Mouse (Mus musculus) MEL (cell line): ENCODE results near the gene Arhgef39. TPM values are rescaled to one million over a fixed set of nuclear protein-coding genes. Genes with fewer than 3 reads are reported as not detected.

Source experiments
- DNase-seq: peaks from one replicate; pipeline ENCODE4 v3.0.0; 2011; ENCODE audit warnings: low read depth, low spot score
- H3K27ac ChIP-seq: 2 replicates; pipeline ENCODE4 v1.5.1; 2012; ENCODE audit warnings: low read depth, mild to moderate bottlenecking, control low read depth, low read length, moderate library complexity; ENCODE audit not compliant: control insufficient read depth
- H3K27me3 ChIP-seq, 2 experiments: fragments of 150-350 bp in 1 of 2; sonication (generic) in 1 of 2; 2 replicates each; pipeline ENCODE4 v1.6.1; 2012; ENCODE audit warnings: low read length in 2 of 2, mild to moderate bottlenecking in 2 of 2, improper control_type of control experiment in 1 of 2, moderate library complexity in 1 of 2; ENCODE audit not compliant: insufficient read depth in 2 of 2, control insufficient read depth in 1 of 2
- H3K36me3 ChIP-seq, 2 experiments: 2 replicates each; pipeline ENCODE4 v1.6.1; 2012 to 2014; ENCODE audit warnings: low read length in 2 of 2, improper control_type of control experiment in 1 of 2, inconsistent platforms in 1 of 2, mild to moderate bottlenecking in 1 of 2; ENCODE audit not compliant: insufficient read depth in 2 of 2, control insufficient read depth in 1 of 2
- H3K4me1 ChIP-seq, 2 experiments: fragments of 150-350 bp in 1 of 2; sonication (generic) in 1 of 2; 2 replicates each; pipeline ENCODE4 v1.6.1; 2012; ENCODE audit warnings: low read length in 2 of 2, improper control_type of control experiment in 1 of 2, mild to moderate bottlenecking in 1 of 2; ENCODE audit not compliant: insufficient read depth in 2 of 2, control insufficient read depth in 1 of 2
- H3K4me3 ChIP-seq, 2 experiments: fragments of 150-350 bp in 1 of 2; sonication (generic) in 1 of 2; 2 replicates each; pipeline ENCODE4 v1.5.1; 2012; ENCODE audit warnings: low read depth in 2 of 2, low read length in 2 of 2, mild to moderate bottlenecking in 2 of 2, moderate library complexity in 2 of 2, control low read depth in 1 of 2, improper control_type of control experiment in 1 of 2; ENCODE audit not compliant: control insufficient read depth in 1 of 2, insufficient read depth in 1 of 2
- H3K79me2 ChIP-seq: 2 replicates; pipeline ENCODE4 v1.6.1; 2012; ENCODE audit warnings: mild to moderate bottlenecking, low read length, moderate library complexity; ENCODE audit not compliant: control insufficient read depth, poor library complexity, insufficient read depth
- H3K9ac ChIP-seq: 2 replicates; pipeline ENCODE4 v1.6.1; 2012; ENCODE audit warnings: low read depth, mild to moderate bottlenecking, control low read depth, low read length, moderate library complexity; ENCODE audit not compliant: control insufficient read depth, poor library complexity, severe bottlenecking
- H3K9me3 ChIP-seq: fragments of 150-350 bp; sonication (generic); replicated peaks from 2 replicates; pipeline ENCODE4 v1.6.1; 2012; ENCODE audit warnings: mild to moderate bottlenecking, low read length, improper control_type of control experiment, moderate library complexity; ENCODE audit not compliant: insufficient read depth
- BHLHE40 ChIP-seq: IDR thresholded peaks from 2 replicates; pipeline ENCODE4 v1.6.1; 2012; ENCODE audit warnings: low read depth, mild to moderate bottlenecking, inconsistent platforms, low read length, improper control_type of control experiment, borderline replicate concordance
- CHD2 ChIP-seq: IDR thresholded peaks from 2 replicates; pipeline ENCODE4 v1.6.1; 2011; ENCODE audit warnings: low read length, improper control_type of control experiment
- E2F4 ChIP-seq: IDR thresholded peaks from 2 replicates; pipeline ENCODE4 v1.6.1; 2011; ENCODE audit warnings: low read depth, low read length, improper control_type of control experiment, borderline replicate concordance
- ETS1 ChIP-seq: IDR thresholded peaks from 2 replicates; pipeline ENCODE4 v1.6.1; 2012; ENCODE audit warnings: low read depth, mild to moderate bottlenecking, inconsistent platforms, low read length, improper control_type of control experiment, moderate library complexity
- GABPA ChIP-seq: IDR thresholded peaks from 2 replicates; pipeline ENCODE4 v1.6.1; 2012; ENCODE audit warnings: low read depth, mild to moderate bottlenecking, inconsistent platforms, low read length, improper control_type of control experiment, moderate library complexity
- GATA1 ChIP-seq: IDR thresholded peaks from 2 replicates; pipeline ENCODE4 v1.6.1; 2011; ENCODE audit warnings: low read depth, low read length, improper control_type of control experiment
- HCFC1 ChIP-seq: IDR thresholded peaks from 2 replicates; pipeline ENCODE4 v1.6.1; 2012; ENCODE audit warnings: low read depth, mild to moderate bottlenecking, inconsistent platforms, low read length, improper control_type of control experiment, moderate library complexity
- JUND ChIP-seq: IDR thresholded peaks from 2 replicates; pipeline ENCODE4 v1.6.1; 2011; ENCODE audit warnings: low read depth, mild to moderate bottlenecking, improper control_type of control experiment, low read length
- MAFK ChIP-seq: IDR thresholded peaks from 2 replicates; pipeline ENCODE4 v1.6.1; 2011; ENCODE audit warnings: low read depth, mild to moderate bottlenecking, low read length, improper control_type of control experiment, borderline replicate concordance
- MEF2A ChIP-seq: IDR thresholded peaks from 2 replicates; pipeline ENCODE4 v1.6.1; 2014; ENCODE audit warnings: low read depth, mild to moderate bottlenecking, inconsistent platforms, low read length, improper control_type of control experiment; ENCODE audit not compliant: poor library complexity, insufficient replicate concordance, severe bottlenecking; ENCODE audit errors: extremely low read depth
- MXI1 ChIP-seq: IDR thresholded peaks from 2 replicates; pipeline ENCODE4 v1.6.1; 2011; ENCODE audit warnings: mild to moderate bottlenecking, low read depth, low read length, improper control_type of control experiment
- MYC ChIP-seq: IDR thresholded peaks from 2 replicates; pipeline ENCODE4 v1.6.1; 2011; ENCODE audit warnings: low read depth, mild to moderate bottlenecking, low read length, improper control_type of control experiment, moderate library complexity
- NRF1 ChIP-seq: IDR thresholded peaks from 2 replicates; pipeline ENCODE4 v1.6.1; 2014; ENCODE audit warnings: low read depth, mild to moderate bottlenecking, inconsistent platforms, low read length, improper control_type of control experiment, moderate library complexity; ENCODE audit not compliant: poor library complexity, insufficient read depth, severe bottlenecking
- POLR2A ChIP-seq, 2 experiments: IDR thresholded peaks; 2 replicates each; pipeline ENCODE4 v1.6.1; 2011 to 2012; ENCODE audit warnings: low read length in 2 of 2, mild to moderate bottlenecking in 2 of 2, control low read depth in 1 of 2, improper control_type of control experiment in 1 of 2, low read depth in 1 of 2, moderate library complexity in 1 of 2; ENCODE audit not compliant: control insufficient read depth in 1 of 2, insufficient read depth in 1 of 2, poor library complexity in 1 of 2
- POLR2AphosphoS2 ChIP-seq: IDR thresholded peaks from 2 replicates; pipeline ENCODE4 v1.6.1; 2011; ENCODE audit warnings: low read length, improper control_type of control experiment
- POLR2AphosphoS5 ChIP-seq: IDR thresholded peaks from 2 replicates; pipeline ENCODE4 v1.6.1; 2012; ENCODE audit warnings: low read depth, borderline replicate concordance, mild to moderate bottlenecking, inconsistent platforms, low read length, moderate library complexity, mixed read lengths
- RCOR1 ChIP-seq: IDR thresholded peaks from 2 replicates; pipeline ENCODE4 v1.6.1; 2012; ENCODE audit warnings: low read depth, mild to moderate bottlenecking, inconsistent platforms, low read length, improper control_type of control experiment
- SIN3A ChIP-seq: IDR thresholded peaks from 2 replicates; pipeline ENCODE4 v1.6.1; 2012; ENCODE audit warnings: low read length, improper control_type of control experiment, inconsistent platforms
- SMC3 ChIP-seq: IDR thresholded peaks from 2 replicates; pipeline ENCODE4 v1.6.1; 2011; ENCODE audit warnings: low read depth, low read length, improper control_type of control experiment
- polyA plus RNA-seq, 2 experiments: library from polyadenylated mRNA; stranded (reverse) in 1 of 2; unstranded in 1 of 2; fragments of >175 nt in 1 of 2; fragments of >200 nt in 1 of 2; gene quantifications; 2 replicates each; pipeline versions ENCODE4 v1.2.1 to v1.2.4; 2012; ENCODE audit warnings: low replicate concordance in 2 of 2, low read depth in 1 of 2; ENCODE audit not compliant: insufficient read length in 2 of 2, insufficient read depth in 1 of 2, missing spikeins in 1 of 2
- total RNA-seq: library from RNA; depleted of rRNA; stranded (reverse); fragments of 300-350 nt; gene quantifications from 2 replicates; pipeline ENCODE4 v1.2.3, GENCODE M21; 2012

The Arhgef39 gene
- total and polyA plus RNA-seq, 3 experiments: 26.3 to 56.7 TPM; not detected in 1

DNA sequence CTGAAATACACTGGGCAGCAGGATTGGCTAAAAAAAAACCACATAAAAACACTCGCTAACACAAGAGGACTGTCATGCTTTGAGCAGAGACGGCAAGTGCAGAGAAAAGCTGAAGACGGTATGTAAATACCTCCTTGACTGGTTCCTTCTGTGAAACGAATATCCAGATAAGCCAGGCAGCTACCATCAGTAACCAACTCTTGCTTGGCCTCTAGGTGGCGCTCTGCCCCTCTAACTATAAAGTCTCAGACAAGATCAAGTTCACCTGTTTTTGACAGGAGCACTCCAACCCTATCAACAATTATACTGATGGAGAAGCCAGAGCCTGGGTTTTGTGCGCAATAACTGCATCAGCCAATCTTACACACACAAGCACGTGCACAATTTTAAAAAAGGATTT lies 31.1 kb upstream of the Arhgef39 start (continued):
- no peak for TF ChIP-seq MEF2A
- peak; percentile 81 for TF ChIP-seq SMC3
- TF ChIP-seq POLR2AphosphoS5: no peak
- no peak for TF ChIP-seq JUND
- TF ChIP-seq NRF1: no peak
- no peak for TF ChIP-seq GABPA
- TF ChIP-seq SIN3A: peak; percentile 88
- TF ChIP-seq ETS1: no peak
- TF ChIP-seq GATA1: 0 out of 2 replicates have a peak, but pooled peaks have one; percentile 58

GRCm38 (mm10) chr4:43530081-43530501 lies 30.6 kb upstream of the Arhgef39 start:
- Histone ChIP-seq H3K9ac (no peak overlapping the region), H3K27me3 (peaks cover 0 to 3% of the 10 kb centered on the region in 2 experiments; a peak in 1 of 4 replicates), H3K4me1 (peaks cover 0 to 8% of the 10 kb centered on the region in 2 experiments; a peak in 2 of 4 replicates)
- TF ChIP-seq POLR2AphosphoS2 (no peak), POLR2AphosphoS5 (no peak), CHD2 (no peak), HCFC1 (no peak), MAFK (no peak), RCOR1 (peak; percentile 74; the same call in 1 of the 2 replicates), MXI1 (no peak), NRF1 (no peak), JUND (no peak), GATA1 (peak; percentile 57; the same call in 1 of the 2 replicates), GABPA (no peak), E2F4 (no peak), BHLHE40 (no peak), POLR2A (IDR thresholded peaks at IDR 0.05; ENCODE audit: control insufficient read depth in 1 of 2, insufficient read depth in 1 of 2, low read depth in 1 of 2, low read length in 2 of 2, poor library complexity in 1 of 2) (no peak), MYC (no peak), SMC3 (no peak)
- TF ChIP-seq, all 39 proteins: peak for 2
- Histone ChIP-seq H3K27ac (no peak overlapping the region), H3K79me2 (no peaks in the 10 kb centered on the region), H3K9me3 (no peaks in the 10 kb centered on the region), H3K4me3 (no peak overlapping the region), H3K36me3 (peaks cover 0 to 8% of the 10 kb centered on the region in 2 experiments; a peak in 2 of 4 replicates)
- DNase-seq: peak; percentile 68
